Mouse (Mus musculus): Measurements from ENCODE around the gene Gm37240. TPM values are rescaled to one million over a fixed set of nuclear protein-coding genes. Genes with fewer than 3 reads are reported as not detected.
A peak's percentile ranks its signal among the peaks of the same experiment; 100 is the strongest.

The Gm37240 gene
- polyA plus RNA-seq, 1 experiment = not detected

DNA sequence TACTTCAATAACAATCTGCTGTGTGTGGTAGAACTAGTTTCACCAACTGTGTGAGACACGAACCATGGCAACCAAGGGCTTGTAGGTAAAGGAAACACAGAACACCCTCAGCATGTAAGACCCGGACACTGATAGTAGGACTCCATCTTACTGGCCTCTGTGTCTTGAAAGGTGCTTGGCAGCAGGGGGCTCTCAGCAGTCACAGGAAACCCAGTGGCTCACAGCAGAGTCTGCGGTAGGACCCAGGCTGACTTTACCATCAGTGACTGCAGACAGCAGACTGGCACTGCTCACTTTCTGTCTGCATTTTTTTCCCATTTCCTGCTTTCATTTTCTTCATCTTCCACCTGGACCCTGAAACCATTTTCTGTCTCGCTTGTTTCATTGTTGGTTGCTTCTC is 1176.6 kb downstream of the Gm37240 start:
- no peak overlapping the region for H3K4me3 ChIP-seq (ENCODE audit: insufficient read depth, low read length)
- peaks cover 10% of the 10 kb centered on the region for H3K4me1 ChIP-seq (ENCODE audit: control insufficient read depth, insufficient read depth, low read length)
- H3K27ac ChIP-seq (ENCODE audit: insufficient read depth, low read depth, low read length) = no peak overlapping the region
- TF ChIP-seq CTCF (IDR thresholded peaks at IDR 0.05; ENCODE audit: low read depth, low read length) (no peak), POLR2A (IDR thresholded peaks at IDR 0.05; ENCODE audit: borderline replicate concordance, low read depth, low read length) (no peak)

DNA sequence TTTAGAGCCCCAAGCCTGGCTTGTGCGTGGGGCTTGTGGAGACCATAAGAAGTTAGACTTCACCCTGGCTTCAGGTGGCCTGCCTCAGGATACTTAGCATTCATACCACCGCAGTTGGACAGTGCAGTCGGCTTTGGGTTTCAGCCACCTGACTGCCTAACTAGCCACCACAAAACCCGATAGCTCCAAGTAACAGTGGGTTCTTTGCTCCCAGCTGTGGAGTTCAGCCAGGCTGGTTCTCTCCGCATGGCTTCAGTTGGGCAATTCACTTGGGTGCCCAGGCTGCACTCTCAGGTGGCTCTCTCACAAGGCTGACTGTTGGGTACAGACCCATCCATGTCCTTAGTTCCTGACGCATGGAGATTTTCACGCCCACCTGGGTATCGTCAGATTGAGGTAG is 1177.4 kb downstream of the Gm37240 start:
- TF ChIP-seq CTCF (IDR thresholded peaks at IDR 0.05; ENCODE audit: low read depth, low read length) (no peak), POLR2A (IDR thresholded peaks at IDR 0.05; ENCODE audit: borderline replicate concordance, low read depth, low read length) (no peak)
- peaks cover 4% of the 10 kb centered on the region for H3K4me1 ChIP-seq (ENCODE audit: control insufficient read depth, insufficient read depth, low read length)
- H3K27ac ChIP-seq (ENCODE audit: insufficient read depth, low read depth, low read length) = no peak overlapping the region
- no peak overlapping the region for H3K4me3 ChIP-seq (ENCODE audit: insufficient read depth, low read length)

DNA sequence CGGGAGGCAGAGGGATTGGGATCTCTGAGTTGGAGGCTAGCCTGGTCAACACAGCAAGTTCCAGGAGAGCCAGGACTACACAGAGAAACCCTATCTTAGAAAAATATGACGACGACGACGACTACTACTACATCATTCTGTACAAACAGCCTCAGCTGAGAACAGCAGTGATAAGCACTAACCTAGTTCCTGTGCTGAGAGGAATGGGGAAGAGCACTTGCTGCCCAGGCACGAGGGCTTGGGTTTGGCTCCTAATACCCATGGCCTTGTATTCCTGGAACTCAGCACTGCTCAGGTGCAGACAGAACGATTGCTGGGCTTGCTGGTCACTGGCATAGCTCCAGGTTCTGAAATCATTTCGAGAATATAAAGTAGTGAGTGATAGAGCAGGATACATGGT is 1178.2 kb downstream of the Gm37240 start:
- Histone ChIP-seq H3K4me3 (ENCODE audit: insufficient read depth, low read length) (no peak overlapping the region), H3K27ac (ENCODE audit: insufficient read depth, low read depth, low read length) (no peak overlapping the region), H3K4me1 (ENCODE audit: control insufficient read depth, insufficient read depth, low read length) (no peaks in the 10 kb centered on the region)
- no peak for TF ChIP-seq CTCF (IDR thresholded peaks at IDR 0.05; ENCODE audit: low read depth, low read length)
- no peak for TF ChIP-seq POLR2A (IDR thresholded peaks at IDR 0.05; ENCODE audit: borderline replicate concordance, low read depth, low read length)

DNA sequence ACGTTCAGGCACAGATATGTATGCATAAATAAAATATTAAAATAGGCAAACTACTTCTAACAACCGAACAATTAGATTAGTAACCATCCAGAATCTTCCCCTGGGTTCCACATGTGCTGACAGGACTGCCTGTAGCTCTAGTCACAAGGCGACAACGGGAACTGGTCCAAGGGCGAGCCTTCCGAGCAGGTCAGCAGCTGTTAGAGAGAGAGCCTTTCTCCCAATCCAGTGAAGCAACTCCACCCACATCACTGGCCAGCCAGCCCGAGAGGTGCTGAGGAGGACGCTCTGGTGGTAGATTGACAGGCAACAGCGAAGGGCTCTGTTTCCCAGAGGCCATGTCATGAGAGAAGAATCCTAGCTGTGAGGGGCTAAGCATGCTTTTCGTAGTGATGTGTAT is 1178.8 kb downstream of the Gm37240 start:
- no peak for TF ChIP-seq CTCF (IDR thresholded peaks at IDR 0.05; ENCODE audit: low read depth, low read length)
- no peak for TF ChIP-seq POLR2A (IDR thresholded peaks at IDR 0.05; ENCODE audit: borderline replicate concordance, low read depth, low read length)

DNA sequence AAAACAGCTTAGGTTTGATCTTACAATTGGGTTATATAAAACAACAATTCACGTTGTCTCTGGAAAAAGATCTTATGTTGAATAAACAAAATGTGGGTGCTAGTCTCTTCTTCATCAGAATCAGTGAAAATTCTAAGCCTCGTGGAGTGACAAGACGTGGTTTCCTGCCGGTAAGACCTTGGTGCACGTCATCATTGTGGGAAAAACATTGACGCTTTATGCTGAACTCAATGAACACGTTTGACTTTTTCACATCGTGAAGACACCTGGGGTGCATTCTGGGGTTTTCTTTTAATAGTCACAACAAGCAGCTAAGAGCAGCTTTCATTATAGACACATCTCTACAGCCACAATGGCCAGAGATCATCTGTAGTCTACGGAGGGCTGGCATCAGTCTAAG is 1182.1 kb downstream of the Gm37240 start:
- Histone ChIP-seq H3K27ac (ENCODE audit: insufficient read depth, low read depth, low read length) (no peak overlapping the region), H3K4me1 (ENCODE audit: control insufficient read depth, insufficient read depth, low read length) (peaks cover 19% of the 10 kb centered on the region), H3K4me3 (ENCODE audit: insufficient read depth, low read length) (no peak overlapping the region)
- TF ChIP-seq POLR2A (IDR thresholded peaks at IDR 0.05; ENCODE audit: borderline replicate concordance, low read depth, low read length) = no peak
- no peak for TF ChIP-seq CTCF (IDR thresholded peaks at IDR 0.05; ENCODE audit: low read depth, low read length)

More for the DNA sequence above, 1178.8 kb downstream of the Gm37240 start:
- H3K4me3 ChIP-seq (ENCODE audit: insufficient read depth, low read length) = no peak overlapping the region
- H3K27ac ChIP-seq (ENCODE audit: insufficient read depth, low read depth, low read length) = no peak overlapping the region
- peaks cover 3% of the 10 kb centered on the region; the same call in 1 of the 2 replicates for H3K4me1 ChIP-seq (ENCODE audit: control insufficient read depth, insufficient read depth, low read length)

DNA sequence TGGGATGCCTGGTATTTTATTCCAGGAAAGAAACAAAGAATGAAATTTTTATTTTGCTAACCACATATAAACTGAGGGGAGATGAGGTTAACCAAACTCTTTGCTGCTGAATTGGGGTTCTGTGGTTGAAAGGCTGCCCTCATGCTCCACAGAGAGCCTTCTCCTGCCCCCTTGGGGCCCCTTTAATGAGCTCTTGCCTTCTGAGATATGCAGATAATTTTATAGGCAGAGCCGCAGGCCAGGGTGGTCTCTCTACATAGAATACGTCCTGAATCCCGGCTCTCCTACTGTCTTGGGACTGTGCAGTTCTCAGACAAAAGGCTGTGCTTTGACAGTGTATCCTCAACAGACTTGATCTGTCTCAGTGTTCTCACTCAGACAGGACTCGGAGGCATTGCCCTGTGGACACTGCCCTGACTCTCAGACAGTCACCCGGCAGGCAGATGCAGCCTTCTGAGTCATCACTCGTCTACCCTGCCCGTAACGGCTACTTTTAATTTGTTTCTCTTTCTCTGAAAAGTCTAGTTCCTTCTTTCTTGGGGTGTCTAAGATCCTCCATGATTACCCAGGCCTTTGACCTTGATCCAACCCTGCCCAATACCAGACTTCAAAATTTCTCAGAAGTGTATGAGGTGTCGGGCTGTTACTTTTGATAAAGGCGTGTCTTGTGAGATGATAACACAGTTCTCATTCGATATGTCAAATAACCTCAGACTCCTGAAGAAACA is 1184.1 kb downstream of the Gm37240 start:
- Histone ChIP-seq H3K27ac (ENCODE audit: insufficient read depth, low read depth, low read length) (peak overlapping the region; percentile 35; the same call in 1 of the 2 replicates), H3K4me1 (ENCODE audit: control insufficient read depth, insufficient read depth, low read length) (peaks cover 19% of the 10 kb centered on the region), H3K4me3 (ENCODE audit: insufficient read depth, low read length) (no peak overlapping the region)
- TF ChIP-seq POLR2A (IDR thresholded peaks at IDR 0.05; ENCODE audit: borderline replicate concordance, low read depth, low read length) (no peak), CTCF (IDR thresholded peaks at IDR 0.05; ENCODE audit: low read depth, low read length) (no peak)

DNA sequence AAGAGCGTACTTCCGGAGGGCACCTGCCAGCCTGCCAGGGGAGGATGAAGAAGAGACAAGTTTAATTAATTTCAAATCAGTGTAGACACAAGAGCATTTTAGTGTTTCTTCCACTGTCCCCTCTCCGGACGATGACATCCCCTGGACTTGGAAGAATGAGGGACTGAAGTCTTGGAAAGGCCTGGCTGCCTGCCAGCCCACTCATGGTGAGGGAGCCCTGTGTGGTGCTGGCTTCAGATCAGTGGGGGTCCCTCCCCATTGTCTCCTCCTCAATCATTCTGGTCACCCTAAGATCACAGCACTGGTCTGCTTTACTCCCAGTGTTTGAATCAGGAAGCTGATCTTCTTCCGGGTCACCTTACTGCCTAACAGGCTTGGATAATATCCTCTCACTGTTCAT is 1185.4 kb downstream of the Gm37240 start:
- Histone ChIP-seq H3K4me3 (ENCODE audit: insufficient read depth, low read length) (no peak overlapping the region), H3K4me1 (ENCODE audit: control insufficient read depth, insufficient read depth, low read length) (peaks cover 19% of the 10 kb centered on the region), H3K27ac (ENCODE audit: insufficient read depth, low read depth, low read length) (no peak overlapping the region)
- TF ChIP-seq CTCF (IDR thresholded peaks at IDR 0.05; ENCODE audit: low read depth, low read length) = no peak
- no peak for TF ChIP-seq POLR2A (IDR thresholded peaks at IDR 0.05; ENCODE audit: borderline replicate concordance, low read depth, low read length)

DNA sequence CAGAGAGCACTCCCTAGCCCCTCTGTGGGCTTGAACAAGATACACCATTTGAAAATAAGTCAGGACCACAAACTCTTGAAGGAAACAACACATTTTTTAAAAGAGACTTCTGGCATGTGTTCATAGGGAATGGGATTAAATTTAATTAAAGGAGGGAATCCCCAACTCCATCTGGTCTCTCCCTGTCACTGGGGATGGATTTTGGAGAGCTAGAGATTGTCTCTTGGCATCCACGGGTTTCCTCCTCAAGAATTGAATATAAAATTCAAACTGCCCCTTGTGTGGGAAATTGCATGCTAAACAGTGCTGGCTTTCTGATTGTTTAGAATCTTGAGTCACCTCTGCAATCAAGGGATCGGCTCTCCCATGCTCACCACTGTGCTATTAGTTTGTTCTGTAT is 1185.8 kb downstream of the Gm37240 start:
- TF ChIP-seq CTCF (IDR thresholded peaks at IDR 0.05; ENCODE audit: low read depth, low read length) = no peak
- no peak for TF ChIP-seq POLR2A (IDR thresholded peaks at IDR 0.05; ENCODE audit: borderline replicate concordance, low read depth, low read length)
- H3K27ac ChIP-seq (ENCODE audit: insufficient read depth, low read depth, low read length) = no peak overlapping the region
- peaks cover 19% of the 10 kb centered on the region for H3K4me1 ChIP-seq (ENCODE audit: control insufficient read depth, insufficient read depth, low read length)
- H3K4me3 ChIP-seq (ENCODE audit: insufficient read depth, low read length) = no peak overlapping the region

DNA sequence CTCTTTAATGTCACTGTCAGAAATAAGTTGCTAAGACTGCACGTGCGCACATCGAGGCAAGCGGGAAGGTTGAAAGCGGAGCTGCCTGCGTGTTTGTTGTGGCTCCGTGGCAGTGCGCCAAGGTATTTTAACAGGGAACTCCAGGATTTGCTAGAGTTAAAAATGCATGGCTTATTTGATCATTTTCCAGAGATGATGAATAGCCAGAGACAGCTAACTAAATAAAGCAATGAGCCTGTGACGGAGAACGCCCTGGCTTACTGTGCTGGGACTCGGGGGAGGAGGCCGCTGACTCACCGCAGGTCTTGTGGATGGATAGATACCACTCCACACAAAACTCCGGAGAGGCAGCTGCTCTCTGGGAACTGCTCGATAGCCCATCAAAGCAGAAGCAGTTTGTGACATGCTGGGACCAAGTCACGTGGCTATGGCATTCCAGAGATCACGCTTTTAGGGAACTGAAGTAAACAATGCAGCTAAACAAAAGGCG is 1190.8 kb downstream of the Gm37240 start:
- Histone ChIP-seq H3K4me1 (ENCODE audit: control insufficient read depth, insufficient read depth, low read length) (no peaks in the 10 kb centered on the region), H3K4me3 (ENCODE audit: insufficient read depth, low read length) (no peak overlapping the region), H3K27ac (ENCODE audit: insufficient read depth, low read depth, low read length) (no peak overlapping the region)
- TF ChIP-seq POLR2A (IDR thresholded peaks at IDR 0.05; ENCODE audit: borderline replicate concordance, low read depth, low read length) (no peak), CTCF (IDR thresholded peaks at IDR 0.05; ENCODE audit: low read depth, low read length) (no peak)

DNA sequence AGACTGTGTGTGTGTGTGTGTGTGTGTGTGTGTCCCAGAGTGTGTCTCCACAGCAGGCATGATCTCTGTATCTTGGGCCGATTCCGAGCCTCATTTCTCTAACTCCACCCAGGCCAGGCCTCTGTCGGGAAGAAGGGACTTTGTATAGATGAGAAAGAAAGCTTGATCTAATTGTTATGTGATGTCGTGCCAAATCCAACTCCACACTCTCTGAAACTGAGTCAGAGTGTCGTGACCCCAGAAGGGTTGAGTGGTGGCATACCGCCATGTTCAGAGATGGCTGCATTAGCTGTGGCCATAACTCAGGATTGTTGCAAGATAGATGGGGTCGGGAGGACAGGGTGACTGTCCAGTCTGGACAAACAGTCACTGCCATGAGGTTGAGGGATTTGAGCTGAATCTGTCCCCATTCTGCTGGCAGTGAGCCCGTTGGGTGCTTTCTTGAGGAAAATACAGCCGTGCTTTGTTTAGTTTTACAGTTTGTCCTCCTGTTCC is 1191.4 kb downstream of the Gm37240 start:
- Histone ChIP-seq H3K27ac (ENCODE audit: insufficient read depth, low read depth, low read length) (no peak overlapping the region), H3K4me3 (ENCODE audit: insufficient read depth, low read length) (no peak overlapping the region), H3K4me1 (ENCODE audit: control insufficient read depth, insufficient read depth, low read length) (no peaks in the 10 kb centered on the region)
- TF ChIP-seq POLR2A (IDR thresholded peaks at IDR 0.05; ENCODE audit: borderline replicate concordance, low read depth, low read length) (no peak), CTCF (IDR thresholded peaks at IDR 0.05; ENCODE audit: low read depth, low read length) (no peak)

Measured in bone marrow macrophage, adult 2 months (primary cell).